Mouse (Mus musculus) forebrain, embryonic 11.5 days (tissue): ENCODE results near the gene Poldip3. TPM values are rescaled to one million over a fixed set of nuclear protein-coding genes. Genes with fewer than 3 reads are reported as not detected.
"Not testable (repeated sequence)": the region's sequence is repeated elsewhere in the genome, so short reads cannot be mapped to it uniquely, and the experiment has no call there.

Experiments
- ATAC-seq: fragments of 200-750 bp; cut with Nextera tagmentation; replicated peaks from 2 replicates; pipeline ENCODE4 v1.8.0; 2017; ENCODE audit warnings: moderate TSS enrichment; ENCODE audit not compliant: low FRiP score
- DNase-seq: peaks from one replicate; pipeline ENCODE4 v3.0.0-alpha.2; 2017; ENCODE audit warnings: low spot score
- H3K27ac ChIP-seq: fragments of 300-500 bp; sonication (generic); 2 replicates; pipeline ENCODE4 v1.5.1; 2014; ENCODE audit warnings: low read depth, low read length
- H3K27me3 ChIP-seq: fragments of 300-500 bp; sonication (generic); 2 replicates; pipeline ENCODE4 v1.6.1; 2014; ENCODE audit warnings: mild to moderate bottlenecking, low read length, mixed read lengths; ENCODE audit not compliant: control insufficient read depth, insufficient read depth
- H3K36me3 ChIP-seq: fragments of 300-500 bp; sonication (generic); 2 replicates; pipeline ENCODE4 v1.6.1; 2014; ENCODE audit warnings: mild to moderate bottlenecking, low read length, moderate library complexity, mixed read lengths; ENCODE audit not compliant: control insufficient read depth, insufficient read depth
- H3K4me1 ChIP-seq: fragments of 300-500 bp; sonication (generic); replicated peaks from 2 replicates; pipeline ENCODE4 v1.6.1; 2014; ENCODE audit warnings: low read length, mixed read lengths; ENCODE audit not compliant: control insufficient read depth, insufficient read depth
- H3K4me2 ChIP-seq: fragments of 300-500 bp; sonication (generic); 2 replicates; pipeline ENCODE4 v1.6.1; 2014; ENCODE audit warnings: low read depth, mild to moderate bottlenecking, low read length, moderate library complexity, mixed read lengths; ENCODE audit not compliant: severe bottlenecking
- H3K4me3 ChIP-seq: fragments of 300-500 bp; sonication (generic); 2 replicates; pipeline ENCODE4 v1.5.1; 2014; ENCODE audit warnings: low read depth, low read length
- H3K9ac ChIP-seq: fragments of 300-500 bp; sonication (generic); 2 replicates; pipeline ENCODE4 v1.6.1; 2014; ENCODE audit warnings: low read length
- H3K9me3 ChIP-seq: fragments of 300-500 bp; sonication (generic); 2 replicates; pipeline ENCODE4 v1.6.1; 2016; ENCODE audit warnings: low read length, mixed read lengths; ENCODE audit not compliant: control insufficient read depth
- WGBS: fragments of 180-500 bp; shearing (Covaris S2); extraction: QIAGEN DNeasy Blood & Tissue Kit; methylation state at CpG from one replicate; pipeline ENCODE4 v1.1.7; 2014; 5-methylcytosine and 5-hydroxymethylcytosine counted together
- polyA plus RNA-seq: library from polyadenylated mRNA; unstranded; fragments of >200 nt; fragmentation: Nextera tagmentation; extraction: Ambion mirVana; gene quantifications from 2 replicates; pipeline ENCODE4 v1.2.1, GENCODE M21; 2014

Poldip3 gene
- polyA plus RNA-seq, 1 experiment from 2014 or later = 183 TPM

DNA sequence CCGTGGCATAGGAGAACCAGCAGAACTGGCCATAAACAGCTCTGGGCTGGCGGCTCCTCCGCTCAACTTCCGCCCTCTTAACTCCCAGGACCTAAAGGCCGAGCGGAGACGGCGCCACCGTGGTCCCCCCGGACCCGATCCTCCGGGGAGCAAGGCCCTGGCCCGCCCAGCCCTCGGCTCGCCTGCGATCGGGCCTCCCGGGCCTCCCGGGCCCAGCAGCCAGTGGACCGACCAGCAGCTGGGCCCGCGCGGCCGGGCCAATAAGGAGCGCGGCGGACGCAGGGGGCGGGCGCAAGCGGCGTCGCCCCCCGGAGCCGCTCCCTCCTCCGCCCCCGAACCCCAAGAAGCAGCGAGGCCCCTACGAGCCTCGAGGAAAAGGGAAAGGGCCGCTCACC, 386 bp downstream of the Poldip3 start:
- Histone ChIP-seq H3K36me3 (peaks cover 9% of the 10 kb centered on the region; the same call in 1 of the 2 replicates), H3K9me3 (no peaks in the 10 kb centered on the region), H3K4me2 (peak overlapping the region; percentile 90), H3K9ac (peak overlapping the region; percentile 96), H3K4me1 (peaks cover 7% of the 10 kb centered on the region; the same call in 1 of the 2 replicates), H3K27ac (peak overlapping the region; percentile 96), H3K27me3 (no peaks in the 10 kb centered on the region), H3K4me3 (peak overlapping the region; percentile 94)
- DNase-seq (no peak), ATAC-seq (peak; percentile 83)
- WGBS = under 1% methylated on average over 37 of the region's 41 CpGs

DNA sequence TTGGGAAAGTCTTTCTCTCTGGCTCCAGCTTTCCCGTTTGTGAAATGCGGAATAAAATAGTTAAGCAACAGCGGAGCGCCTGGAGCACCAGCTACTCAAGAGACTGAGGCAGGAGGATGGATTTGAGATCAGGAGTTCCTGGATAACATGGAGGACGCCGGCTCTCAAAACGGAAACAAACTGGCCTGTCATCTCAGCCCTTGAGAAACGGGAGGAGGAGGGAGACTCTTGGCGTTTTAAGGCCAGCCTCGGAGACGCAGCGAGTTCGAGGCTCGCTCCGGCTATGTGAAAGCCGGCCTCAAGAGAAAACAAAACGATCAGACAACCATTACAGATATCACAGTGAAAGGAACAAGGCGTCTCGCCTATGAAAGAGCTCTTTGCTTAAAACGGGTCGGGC, 789 bp downstream of the Poldip3 start:
- Histone ChIP-seq H3K4me1 (peaks cover 8% of the 10 kb centered on the region), H3K4me2 (peak overlapping the region; percentile 90), H3K9ac (peak overlapping the region; percentile 96), H3K4me3 (peak overlapping the region; percentile 94), H3K36me3 (peaks cover 9% of the 10 kb centered on the region; the same call in 1 of the 2 replicates), H3K27ac (peak overlapping the region; percentile 96; the same call in 1 of the 2 replicates), H3K27me3 (no peaks in the 10 kb centered on the region), H3K9me3 (no peaks in the 10 kb centered on the region)
- ATAC-seq (no peak), DNase-seq (peak; percentile 61)
- WGBS = 6% methylated on average over 21 of the region's 21 CpGs

GRCm38 (mm10) chr15:83145541-83145940, 3.6 kb downstream of the Poldip3 start:
- Histone ChIP-seq H3K36me3 (peaks cover 9% of the 10 kb centered on the region; the same call in 1 of the 2 replicates), H3K4me2 (no peak overlapping the region), H3K4me3 (no peak overlapping the region), H3K27ac (no peak overlapping the region), H3K4me1 (peaks cover 11% of the 10 kb centered on the region), H3K9ac (no peak overlapping the region), H3K27me3 (no peaks in the 10 kb centered on the region), H3K9me3 (no peaks in the 10 kb centered on the region)
- no peak for DNase-seq
- 92% methylated on average over 6 of the region's 6 CpGs for WGBS
- ATAC-seq = no peak

- Histone ChIP-seq H3K4me3 (no peak overlapping the region), H3K36me3 (peaks cover 11% of the 10 kb centered on the region; the same call in 1 of the 2 replicates)
- no peak for ATAC-seq
These were observed 6.3 kb downstream of the Poldip3 start for GRCm38 (mm10) chr15:83142861-83143260.

GRCm38 (mm10) chr15:83135654-83136053, 13.5 kb downstream of the Poldip3 start:
- Histone ChIP-seq H3K9me3 (no peaks in the 10 kb centered on the region), H3K4me3 (no peak overlapping the region), H3K4me1 (no peaks in the 10 kb centered on the region), H3K4me2 (no peak overlapping the region), H3K27ac (no peak overlapping the region), H3K27me3 (no peaks in the 10 kb centered on the region), H3K36me3 (peaks cover 37% of the 10 kb centered on the region), H3K9ac (no peak overlapping the region)
- DNase-seq = no peak
- WGBS = 93% methylated on average over 2 of the region's 2 CpGs
- no peak for ATAC-seq

More at GRCm38 (mm10) chr15:83142861-83143260, 6.3 kb downstream of the Poldip3 start:
- DNase-seq = no peak
- Histone ChIP-seq H3K4me1 (peaks cover 6% of the 10 kb centered on the region), H3K27ac (0 out of 2 replicates have a peak overlapping the region, but pooled peaks have one; percentile 21), H3K9me3 (no peaks in the 10 kb centered on the region), H3K9ac (no peak overlapping the region), H3K4me2 (no peak overlapping the region), H3K27me3 (no peaks in the 10 kb centered on the region)
- WGBS = 41% methylated on average over 5 of the region's 5 CpGs

DNA sequence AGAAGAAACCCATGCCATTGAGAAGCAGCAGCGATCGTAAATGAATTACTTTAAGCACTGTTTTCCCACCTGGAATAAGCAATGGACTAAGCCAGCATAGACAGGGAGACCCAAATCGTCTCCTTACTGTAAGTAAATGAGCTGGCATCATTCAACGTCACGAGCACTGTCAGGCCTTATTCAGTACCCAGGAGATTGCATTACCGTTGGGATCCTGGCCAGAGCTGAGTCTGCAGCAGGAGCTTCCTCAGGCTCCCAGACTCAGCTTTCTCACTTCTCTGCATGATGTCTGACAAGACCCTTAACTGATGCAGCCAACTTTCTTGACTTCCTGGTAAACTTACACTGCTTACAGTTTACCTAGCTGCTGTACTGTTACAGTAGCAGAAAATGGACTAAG, 14.5 kb downstream of the Poldip3 start:
- Histone ChIP-seq H3K4me1 (no peaks in the 10 kb centered on the region), H3K27ac (no peak overlapping the region), H3K4me3 (no peak overlapping the region), H3K36me3 (peaks cover 37% of the 10 kb centered on the region), H3K9me3 (no peaks in the 10 kb centered on the region), H3K27me3 (no peaks in the 10 kb centered on the region), H3K9ac (no peak overlapping the region), H3K4me2 (no peak overlapping the region)
- DNase-seq = no peak
- ATAC-seq = no peak
- 94% methylated on average over 6 of the region's 6 CpGs for WGBS

GRCm38 (mm10) chr15:83129530-83130231, 19.5 kb downstream of the Poldip3 start:
- no peak overlapping the region for H3K4me2 ChIP-seq
- no peaks in the 10 kb centered on the region for H3K9me3 ChIP-seq
- peaks cover 35% of the 10 kb centered on the region for H3K36me3 ChIP-seq
- H3K4me3 ChIP-seq = no peak overlapping the region
- no peak for ATAC-seq
- H3K27ac ChIP-seq = no peak overlapping the region
- no peaks in the 10 kb centered on the region for H3K4me1 ChIP-seq
- no peaks in the 10 kb centered on the region for H3K27me3 ChIP-seq
- DNase-seq = no peak
- 94% methylated on average over 7 of the region's 7 CpGs for WGBS
- H3K9ac ChIP-seq = no peak overlapping the region

- DNase-seq, H3K9me3 ChIP-seq, H3K27me3 ChIP-seq, H3K9ac ChIP-seq, H3K4me1 ChIP-seq, H3K4me3 ChIP-seq, ATAC-seq, H3K27ac ChIP-seq, H3K4me2 ChIP-seq: not testable (repeated sequence)
- 79% methylated on average over 3 of the region's 3 CpGs for WGBS
- H3K36me3 ChIP-seq = peaks cover 27% of the 10 kb centered on the region
These were observed 22.1 kb downstream of the Poldip3 start for GRCm38 (mm10) chr15:83127037-83127436.

DNA sequence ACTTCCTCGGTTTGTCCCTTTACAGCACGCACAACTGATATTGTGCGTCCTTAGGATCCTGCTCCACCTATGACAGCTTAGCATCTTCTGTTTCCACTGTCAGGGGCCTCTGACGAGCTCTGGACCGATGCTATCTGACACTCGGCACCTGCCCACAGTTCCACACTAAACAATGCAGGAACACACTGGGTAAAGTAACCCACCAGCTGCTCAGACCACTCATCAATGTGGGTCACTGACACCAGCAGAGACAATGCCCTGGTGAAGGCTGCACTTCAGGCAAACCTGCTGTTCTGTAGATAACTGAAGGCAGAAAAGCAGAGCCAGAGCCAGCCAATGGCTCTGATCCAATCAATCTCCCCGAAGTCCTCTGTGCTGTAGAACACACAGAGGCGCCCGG, 22.6 kb downstream of the Poldip3 start:
- ATAC-seq = no peak
- peaks cover 23% of the 10 kb centered on the region for H3K36me3 ChIP-seq

More for the DNA sequence above, 22.6 kb downstream of the Poldip3 start:
- no peak overlapping the region for H3K4me3 ChIP-seq
- H3K9me3 ChIP-seq = no peaks in the 10 kb centered on the region
- H3K9ac ChIP-seq = no peak overlapping the region
- no peaks in the 10 kb centered on the region for H3K27me3 ChIP-seq
- H3K4me2 ChIP-seq = no peak overlapping the region
- 97% methylated on average over 9 of the region's 9 CpGs for WGBS
- H3K27ac ChIP-seq = no peak overlapping the region
- no peak for DNase-seq
- H3K4me1 ChIP-seq = peaks cover 3% of the 10 kb centered on the region; the same call in 1 of the 2 replicates
